Mouse (Mus musculus): Measurements from ENCODE around the gene Gabarapl2.

- no peak for TF ChIP-seq HCFC1 (IDR thresholded peaks at IDR 0.05; ENCODE audit: borderline replicate concordance, insufficient read depth, low read length)
- TF ChIP-seq MAFK (IDR thresholded peaks at IDR 0.05; ENCODE audit: insufficient read depth, low read depth, low read length), result no peak
Observed at GRCm38 (mm10) chr8:111923383-111923804, 17.1 kb upstream of the Gabarapl2 start.

Data from ES-E14 (cell line).